Mouse (Mus musculus) MEL (cell line): Measurements from ENCODE around the gene Atp8a2. TPM values are rescaled to one million over a fixed set of nuclear protein-coding genes. Genes with fewer than 3 reads are reported as not detected.
A peak's percentile ranks its signal among the peaks of the same experiment; 100 is the strongest.

Experiments used
- DNase-seq: peaks from one replicate; pipeline ENCODE4 v3.0.0; 2011; ENCODE audit warnings: low read depth, low spot score
- H3K27ac ChIP-seq: 2 replicates; pipeline ENCODE4 v1.5.1; 2012; ENCODE audit warnings: low read depth, mild to moderate bottlenecking, control low read depth, low read length, moderate library complexity; ENCODE audit not compliant: control insufficient read depth
- H3K27me3 ChIP-seq, 2 experiments: fragments of 150-350 bp in 1 of 2; sonication (generic) in 1 of 2; 2 replicates each; pipeline ENCODE4 v1.6.1; 2012; ENCODE audit warnings: low read length in 2 of 2, mild to moderate bottlenecking in 2 of 2, improper control_type of control experiment in 1 of 2, moderate library complexity in 1 of 2; ENCODE audit not compliant: insufficient read depth in 2 of 2, control insufficient read depth in 1 of 2
- H3K36me3 ChIP-seq, 2 experiments: 2 replicates each; pipeline ENCODE4 v1.6.1; 2012 to 2014; ENCODE audit warnings: low read length in 2 of 2, improper control_type of control experiment in 1 of 2, inconsistent platforms in 1 of 2, mild to moderate bottlenecking in 1 of 2; ENCODE audit not compliant: insufficient read depth in 2 of 2, control insufficient read depth in 1 of 2
- H3K4me1 ChIP-seq, 2 experiments: fragments of 150-350 bp in 1 of 2; sonication (generic) in 1 of 2; 2 replicates each; pipeline ENCODE4 v1.6.1; 2012; ENCODE audit warnings: low read length in 2 of 2, improper control_type of control experiment in 1 of 2, mild to moderate bottlenecking in 1 of 2; ENCODE audit not compliant: insufficient read depth in 2 of 2, control insufficient read depth in 1 of 2
- H3K4me3 ChIP-seq, 2 experiments: fragments of 150-350 bp in 1 of 2; sonication (generic) in 1 of 2; 2 replicates each; pipeline ENCODE4 v1.5.1; 2012; ENCODE audit warnings: low read depth in 2 of 2, low read length in 2 of 2, mild to moderate bottlenecking in 2 of 2, moderate library complexity in 2 of 2, control low read depth in 1 of 2, improper control_type of control experiment in 1 of 2; ENCODE audit not compliant: control insufficient read depth in 1 of 2, insufficient read depth in 1 of 2
- H3K79me2 ChIP-seq: 2 replicates; pipeline ENCODE4 v1.6.1; 2012; ENCODE audit warnings: mild to moderate bottlenecking, low read length, moderate library complexity; ENCODE audit not compliant: control insufficient read depth, poor library complexity, insufficient read depth
- H3K9ac ChIP-seq: 2 replicates; pipeline ENCODE4 v1.6.1; 2012; ENCODE audit warnings: low read depth, mild to moderate bottlenecking, control low read depth, low read length, moderate library complexity; ENCODE audit not compliant: control insufficient read depth, poor library complexity, severe bottlenecking
- H3K9me3 ChIP-seq: fragments of 150-350 bp; sonication (generic); replicated peaks from 2 replicates; pipeline ENCODE4 v1.6.1; 2012; ENCODE audit warnings: mild to moderate bottlenecking, low read length, improper control_type of control experiment, moderate library complexity; ENCODE audit not compliant: insufficient read depth
- CHD1 ChIP-seq: IDR thresholded peaks from 2 replicates; pipeline ENCODE4 v1.6.1; 2012; ENCODE audit warnings: low read depth, mild to moderate bottlenecking, inconsistent platforms, low read length, improper control_type of control experiment
- CHD2 ChIP-seq: IDR thresholded peaks from 2 replicates; pipeline ENCODE4 v1.6.1; 2011; ENCODE audit warnings: low read length, improper control_type of control experiment
- ELF1 ChIP-seq: IDR thresholded peaks from 2 replicates; pipeline ENCODE4 v1.6.1; 2014; ENCODE audit warnings: low read depth, mild to moderate bottlenecking, inconsistent platforms, low read length, improper control_type of control experiment, moderate library complexity
- ETS1 ChIP-seq: IDR thresholded peaks from 2 replicates; pipeline ENCODE4 v1.6.1; 2012; ENCODE audit warnings: low read depth, mild to moderate bottlenecking, inconsistent platforms, low read length, improper control_type of control experiment, moderate library complexity
- GATA1 ChIP-seq: IDR thresholded peaks from 2 replicates; pipeline ENCODE4 v1.6.1; 2011; ENCODE audit warnings: low read depth, low read length, improper control_type of control experiment
- JUND ChIP-seq: IDR thresholded peaks from 2 replicates; pipeline ENCODE4 v1.6.1; 2011; ENCODE audit warnings: low read depth, mild to moderate bottlenecking, improper control_type of control experiment, low read length
- KAT2A ChIP-seq: conservative IDR thresholded peaks from 2 replicates; pipeline ENCODE4 v1.6.1; 2012; ENCODE audit warnings: low read depth, low read length, improper control_type of control experiment, inconsistent platforms
- MAX ChIP-seq: IDR thresholded peaks from 2 replicates; pipeline ENCODE4 v1.6.1; 2011; ENCODE audit warnings: low read length, improper control_type of control experiment
- MEF2A ChIP-seq: IDR thresholded peaks from 2 replicates; pipeline ENCODE4 v1.6.1; 2014; ENCODE audit warnings: low read depth, mild to moderate bottlenecking, inconsistent platforms, low read length, improper control_type of control experiment; ENCODE audit not compliant: poor library complexity, insufficient replicate concordance, severe bottlenecking; ENCODE audit errors: extremely low read depth
- MXI1 ChIP-seq: IDR thresholded peaks from 2 replicates; pipeline ENCODE4 v1.6.1; 2011; ENCODE audit warnings: mild to moderate bottlenecking, low read depth, low read length, improper control_type of control experiment
- POLR2A ChIP-seq, 2 experiments: IDR thresholded peaks; 2 replicates each; pipeline ENCODE4 v1.6.1; 2011 to 2012; ENCODE audit warnings: low read length in 2 of 2, mild to moderate bottlenecking in 2 of 2, control low read depth in 1 of 2, improper control_type of control experiment in 1 of 2, low read depth in 1 of 2, moderate library complexity in 1 of 2; ENCODE audit not compliant: control insufficient read depth in 1 of 2, insufficient read depth in 1 of 2, poor library complexity in 1 of 2
- SMC3 ChIP-seq: IDR thresholded peaks from 2 replicates; pipeline ENCODE4 v1.6.1; 2011; ENCODE audit warnings: low read depth, low read length, improper control_type of control experiment
- TAL1 ChIP-seq: IDR thresholded peaks from 2 replicates; pipeline ENCODE4 v1.6.1; 2012; ENCODE audit warnings: mild to moderate bottlenecking, inconsistent platforms, low read length, moderate library complexity, mixed read lengths
- USF1 ChIP-seq: IDR thresholded peaks from 2 replicates; pipeline ENCODE4 v1.6.1; 2014; ENCODE audit warnings: low read depth, mild to moderate bottlenecking, inconsistent platforms, low read length, improper control_type of control experiment, moderate library complexity
- ZMIZ1 ChIP-seq: IDR thresholded peaks from 2 replicates; pipeline ENCODE4 v1.6.1; 2012; ENCODE audit warnings: low read depth, mild to moderate bottlenecking, inconsistent platforms, low read length, improper control_type of control experiment, moderate library complexity
- ZNF384 ChIP-seq: IDR thresholded peaks from 2 replicates; pipeline ENCODE4 v1.6.1; 2012; ENCODE audit warnings: low read depth, mild to moderate bottlenecking, inconsistent platforms, low read length, improper control_type of control experiment
- polyA plus RNA-seq, 2 experiments: library from polyadenylated mRNA; stranded (reverse) in 1 of 2; unstranded in 1 of 2; fragments of >175 nt in 1 of 2; fragments of >200 nt in 1 of 2; gene quantifications; 2 replicates each; pipeline versions ENCODE4 v1.2.1 to v1.2.4; 2012; ENCODE audit warnings: low replicate concordance in 2 of 2, low read depth in 1 of 2; ENCODE audit not compliant: insufficient read length in 2 of 2, insufficient read depth in 1 of 2, missing spikeins in 1 of 2
- total RNA-seq: library from RNA; depleted of rRNA; stranded (reverse); fragments of 300-350 nt; gene quantifications from 2 replicates; pipeline ENCODE4 v1.2.3, GENCODE M21; 2012

Gene Atp8a2
- total and polyA plus RNA-seq, 3 experiments, result 0.29 to 0.39 TPM; not detected in 1

DNA sequence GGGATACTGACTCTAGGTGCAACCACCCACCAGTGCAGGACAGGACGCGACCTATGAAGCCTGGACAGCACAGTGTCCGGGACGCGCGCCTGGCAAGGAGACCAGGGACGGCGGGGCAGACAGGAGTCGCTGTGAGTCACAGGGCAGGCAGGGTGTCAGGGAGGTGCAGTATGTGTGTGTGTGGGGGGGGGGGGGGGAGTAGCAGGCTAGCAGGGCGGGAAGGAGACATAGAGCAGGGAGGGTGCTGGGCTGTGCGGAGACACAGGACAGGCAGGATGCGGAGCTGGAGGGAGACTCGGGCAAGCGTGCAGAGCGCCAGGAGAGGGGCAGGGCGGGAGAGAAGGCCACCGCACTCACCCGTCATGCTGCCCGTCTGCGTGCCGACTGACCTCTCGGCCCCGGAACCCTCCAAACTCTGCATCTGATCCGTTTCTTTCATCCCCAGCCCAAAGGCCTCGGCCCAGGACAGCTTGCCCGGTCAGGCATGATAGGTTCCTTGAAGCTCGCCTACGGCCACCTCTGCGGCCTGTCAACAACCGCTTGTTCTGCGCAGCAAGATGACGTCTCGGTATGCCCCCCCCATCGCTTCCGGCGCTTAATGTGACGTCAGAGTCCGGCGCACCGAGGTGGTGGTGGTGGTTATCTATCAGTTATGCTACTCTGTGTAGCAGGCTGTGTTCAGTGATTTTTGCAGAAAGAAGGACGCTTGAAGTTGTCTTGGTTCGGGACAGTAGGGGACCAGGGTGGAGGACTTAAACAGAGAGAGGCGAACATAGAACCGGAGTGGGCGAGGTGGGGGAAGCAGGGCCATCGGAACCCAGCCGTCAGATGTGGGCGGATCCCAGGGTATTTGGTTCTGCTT, 599.4 kb downstream of the Atp8a2 start, which contains the start of gene Cdadc1 (continued):
- TF ChIP-seq JUND, result no peak
- TF ChIP-seq MEF2A, result no peak
- TF ChIP-seq ETS1, result peak; percentile 42; the same call in 1 of the 2 replicates
- TF ChIP-seq USF1, result no peak
- TF ChIP-seq, all 39 proteins: peak for 19

- no peak for DNase-seq
- no peak for TF ChIP-seq USF1
- TF ChIP-seq ZMIZ1, result no peak
- TF ChIP-seq MAX, result no peak
- no peak for TF ChIP-seq POLR2A (IDR thresholded peaks at IDR 0.05; ENCODE audit: control insufficient read depth in 1 of 2, insufficient read depth in 1 of 2, low read depth in 1 of 2, low read length in 2 of 2, poor library complexity in 1 of 2)
- TF ChIP-seq ELF1, result no peak
- H3K36me3 ChIP-seq, result peaks cover under 1 to 5% of the 10 kb centered on the region in 2 experiments; a peak in 3 of 4 replicates
- H3K4me1 ChIP-seq, result peaks cover 0 to 3% of the 10 kb centered on the region in 2 experiments; a peak in 2 of 4 replicates
- H3K9me3 ChIP-seq, result no peaks in the 10 kb centered on the region
- no peak overlapping the region for H3K4me3 ChIP-seq
- H3K9ac ChIP-seq, result no peak overlapping the region
- H3K27ac ChIP-seq, result no peak overlapping the region
- H3K79me2 ChIP-seq, result peaks cover 8% of the 10 kb centered on the region; the same call in 1 of the 2 replicates
- no peaks in the 10 kb centered on the region for H3K27me3 ChIP-seq
Measured at GRCm38 (mm10) chr14:59594988-59595387, 602.0 kb downstream of the Atp8a2 start.

- Histone ChIP-seq H3K79me2 (peaks cover 8% of the 10 kb centered on the region; the same call in 1 of the 2 replicates), H3K27me3 (no peaks in the 10 kb centered on the region), H3K4me1 (no peaks in the 10 kb centered on the region), H3K9ac (no peak overlapping the region), H3K27ac (no peak overlapping the region), H3K4me3 (no peak overlapping the region), H3K36me3 (peaks cover 2 to 3% of the 10 kb centered on the region in 2 experiments), H3K9me3 (no peaks in the 10 kb centered on the region)
- TF ChIP-seq SMC3, result no peak
- no peak for TF ChIP-seq CHD1
- TF ChIP-seq MXI1, result no peak
- TF ChIP-seq JUND, result no peak
- no peak for TF ChIP-seq KAT2A
- no peak for TF ChIP-seq CHD2
- no peak for TF ChIP-seq GATA1
- TF ChIP-seq TAL1, result no peak
- TF ChIP-seq ZNF384, result no peak
- TF ChIP-seq ZMIZ1, result no peak
- no peak for TF ChIP-seq USF1
- TF ChIP-seq POLR2A (IDR thresholded peaks at IDR 0.05; ENCODE audit: control insufficient read depth in 1 of 2, insufficient read depth in 1 of 2, low read depth in 1 of 2, low read length in 2 of 2, poor library complexity in 1 of 2), result no peak
- DNase-seq, result no peak
Measured at GRCm38 (mm10) chr14:59592593-59592992, 604.4 kb downstream of the Atp8a2 start.
